Mouse (Mus musculus) testis, adult 2 months (tissue): Measurements from ENCODE around the gene Krtap7-1. TPM values are rescaled to one million over a fixed set of nuclear protein-coding genes. Genes with fewer than 3 reads are reported as not detected.
A peak's percentile ranks its signal among the peaks of the same experiment; 100 is the strongest.

Experiments used
- H3K27ac ChIP-seq: fragments of 200-500 bp; 2 replicates; pipeline ENCODE4 v1.5.1; 2012; ENCODE audit warnings: low read depth, low read length; ENCODE audit not compliant: control insufficient read depth, insufficient read depth
- H3K27me3 ChIP-seq: fragments of 200-500 bp; 2 replicates; pipeline ENCODE4 v1.6.1; 2012; ENCODE audit warnings: mild to moderate bottlenecking, low read length, moderate library complexity; ENCODE audit not compliant: control insufficient read depth, insufficient read depth
- H3K36me3 ChIP-seq: fragments of 200-500 bp; 2 replicates; pipeline ENCODE4 v1.6.1; 2012; ENCODE audit warnings: mild to moderate bottlenecking, low read length; ENCODE audit not compliant: control insufficient read depth, insufficient read depth
- H3K4me1 ChIP-seq: fragments of 200-500 bp; 2 replicates; pipeline ENCODE4 v1.6.1; 2012; ENCODE audit warnings: low read length; ENCODE audit not compliant: control insufficient read depth, insufficient read depth
- H3K4me3 ChIP-seq: fragments of 200-500 bp; 2 replicates; pipeline ENCODE4 v1.5.1; 2012; ENCODE audit warnings: low read depth, mild to moderate bottlenecking, low read length, moderate library complexity, mixed read lengths; ENCODE audit not compliant: control insufficient read depth
- CTCF ChIP-seq: fragments of 200-500 bp; IDR thresholded peaks from 2 replicates; pipeline ENCODE4 v1.5.1; 2012; ENCODE audit warnings: low read depth, mild to moderate bottlenecking, inconsistent platforms, low read length, moderate library complexity; ENCODE audit not compliant: control insufficient read depth, insufficient read depth, insufficient replicate concordance
- POLR2A ChIP-seq: fragments of 200-500 bp; IDR thresholded peaks from 2 replicates; pipeline ENCODE4 v1.6.1; 2012; ENCODE audit warnings: low read depth, mild to moderate bottlenecking, inconsistent platforms, low read length, moderate library complexity; ENCODE audit not compliant: control insufficient read depth
- polyA plus RNA-seq: library from polyadenylated mRNA; depleted of rRNA; stranded (reverse); fragments of >200 nt; gene quantifications from 2 replicates; pipeline ENCODE4 v1.2.3, GENCODE M21; 2012

The Krtap7-1 gene
- polyA plus RNA-seq, 1 experiment = not detected

DNA sequence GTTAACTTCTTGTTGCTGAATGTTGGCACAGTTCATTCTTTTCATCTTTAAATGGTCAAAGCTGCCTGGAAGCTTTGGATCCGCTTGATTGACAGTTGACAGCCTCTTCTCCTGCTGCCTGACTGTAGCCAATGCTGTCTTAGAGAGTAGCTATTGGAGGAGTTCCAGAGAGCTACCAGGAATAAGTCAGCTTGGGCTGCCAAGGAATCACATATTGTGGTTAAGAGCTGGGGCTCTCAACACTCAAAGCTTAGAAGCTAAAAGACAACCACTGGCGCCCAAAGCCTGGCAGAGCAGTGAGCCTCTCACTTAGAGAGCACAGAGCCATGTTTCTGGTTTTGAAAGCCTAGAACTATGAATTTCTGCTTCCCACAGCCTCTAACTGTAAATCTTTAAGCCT, 12.4 kb upstream of the Krtap7-1 start:
- TF ChIP-seq CTCF (no peak), POLR2A (no peak)

DNA sequence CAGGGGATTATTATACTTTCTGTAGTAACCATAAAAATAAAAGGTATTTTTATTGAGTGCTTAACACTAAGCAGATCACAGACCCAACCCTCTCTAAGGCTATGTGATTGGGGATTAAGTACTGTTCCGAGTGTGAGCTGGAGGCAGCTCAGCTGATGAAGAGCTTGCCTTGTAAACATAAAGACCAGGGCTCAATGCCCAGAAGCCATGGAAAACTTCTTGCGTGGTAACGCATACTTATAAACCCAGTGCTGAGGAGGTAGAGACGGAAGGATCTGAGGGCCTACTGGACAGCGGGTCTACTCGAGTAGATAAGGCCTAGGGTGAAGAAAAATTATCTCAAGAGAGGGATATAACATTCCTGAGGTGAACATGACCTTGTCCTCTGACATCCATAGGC, 12.0 kb upstream of the Krtap7-1 start:
- no peaks in the 10 kb centered on the region for H3K27me3 ChIP-seq

More for the DNA sequence above, 12.4 kb upstream of the Krtap7-1 start:
- Histone ChIP-seq H3K27ac (no peak overlapping the region), H3K4me1 (peaks cover 3% of the 10 kb centered on the region), H3K4me3 (no peak overlapping the region), H3K27me3 (no peaks in the 10 kb centered on the region), H3K36me3 (no peaks in the 10 kb centered on the region)

DNA sequence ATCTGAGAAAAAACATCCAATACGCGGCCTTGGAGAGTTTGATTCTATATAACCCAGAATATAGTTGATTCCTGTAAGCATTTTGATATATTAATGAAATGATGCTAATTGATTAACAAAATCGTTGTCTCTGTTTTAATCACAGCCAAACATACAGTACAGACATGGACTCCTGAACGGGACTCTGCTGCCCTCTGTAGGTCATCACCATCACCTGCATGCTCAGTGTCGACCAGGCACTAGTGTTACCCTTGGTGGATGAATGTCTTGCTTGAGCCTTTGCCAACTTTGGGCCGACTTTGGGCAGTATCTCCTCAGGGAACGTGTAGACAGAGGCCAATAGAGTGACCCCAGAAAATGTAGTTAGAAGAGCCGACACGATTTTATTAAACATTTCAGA, 9.5 kb upstream of the Krtap7-1 start:
- TF ChIP-seq CTCF = peak; percentile 86; the same call in 1 of the 2 replicates
- TF ChIP-seq POLR2A = no peak
- Histone ChIP-seq H3K27ac (no peak overlapping the region), H3K4me3 (no peak overlapping the region), H3K4me1 (peaks cover 2% of the 10 kb centered on the region; the same call in 1 of the 2 replicates), H3K27me3 (0 out of 2 replicates have a peak, but pooled peaks cover 1% of the 10 kb centered on the region), H3K36me3 (no peaks in the 10 kb centered on the region)

More for the DNA sequence above, 12.0 kb upstream of the Krtap7-1 start:
- Histone ChIP-seq H3K4me1 (peaks cover 3% of the 10 kb centered on the region), H3K36me3 (no peaks in the 10 kb centered on the region), H3K4me3 (no peak overlapping the region), H3K27ac (no peak overlapping the region)
- TF ChIP-seq CTCF = no peak
- no peak for TF ChIP-seq POLR2A

DNA sequence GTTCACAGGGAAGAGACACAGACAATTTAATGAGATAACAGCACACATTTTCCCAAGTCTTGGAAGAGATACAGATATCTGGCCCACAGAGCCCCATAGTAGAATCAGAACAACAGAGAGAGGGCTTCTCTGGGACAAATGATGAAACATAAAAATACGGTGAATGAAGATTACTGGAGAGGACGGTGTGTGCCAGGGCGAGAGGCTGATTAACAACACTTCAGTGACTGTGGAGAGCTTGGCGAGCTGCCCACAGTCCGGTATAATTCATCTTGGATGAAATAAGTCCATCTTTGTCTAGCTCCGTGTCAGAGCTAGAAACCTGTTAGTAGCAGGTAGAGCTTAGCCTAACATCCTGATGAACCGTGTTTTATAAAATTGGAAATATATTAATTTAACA, 5.3 kb upstream of the Krtap7-1 start:
- H3K27me3 ChIP-seq = 0 out of 2 replicates have a peak, but pooled peaks cover 4% of the 10 kb centered on the region
- TF ChIP-seq CTCF (no peak), POLR2A (no peak)
- H3K4me1 ChIP-seq = peaks cover 5% of the 10 kb centered on the region
- H3K4me3 ChIP-seq = no peak overlapping the region
- no peaks in the 10 kb centered on the region for H3K36me3 ChIP-seq
- no peak overlapping the region for H3K27ac ChIP-seq

DNA sequence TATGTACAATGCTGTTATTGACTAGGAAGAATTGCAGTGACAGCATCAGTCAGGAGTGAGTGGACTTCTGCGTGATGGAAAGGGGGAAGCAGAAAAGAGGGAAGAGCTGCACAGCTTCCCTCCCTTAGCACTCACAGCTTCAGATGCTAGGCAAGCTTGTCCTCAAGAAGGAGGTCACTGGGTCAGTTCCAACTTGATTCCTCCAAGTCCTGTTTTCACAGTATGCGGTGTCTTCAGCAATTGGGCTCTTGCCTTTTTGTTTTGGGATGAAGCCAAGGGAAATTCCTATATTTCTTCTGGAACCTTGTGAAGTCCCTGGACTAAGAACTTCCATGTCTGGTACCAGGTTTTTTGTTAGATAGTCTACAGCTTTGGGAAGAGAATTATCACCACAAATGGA, 4.6 kb downstream of the Krtap7-1 start:
- no peaks in the 10 kb centered on the region for H3K4me1 ChIP-seq
- no peak overlapping the region for H3K27ac ChIP-seq
- H3K4me3 ChIP-seq = no peak overlapping the region
- H3K36me3 ChIP-seq = no peaks in the 10 kb centered on the region
- no peak for TF ChIP-seq POLR2A
- no peak for TF ChIP-seq CTCF
- no peaks in the 10 kb centered on the region for H3K27me3 ChIP-seq

DNA sequence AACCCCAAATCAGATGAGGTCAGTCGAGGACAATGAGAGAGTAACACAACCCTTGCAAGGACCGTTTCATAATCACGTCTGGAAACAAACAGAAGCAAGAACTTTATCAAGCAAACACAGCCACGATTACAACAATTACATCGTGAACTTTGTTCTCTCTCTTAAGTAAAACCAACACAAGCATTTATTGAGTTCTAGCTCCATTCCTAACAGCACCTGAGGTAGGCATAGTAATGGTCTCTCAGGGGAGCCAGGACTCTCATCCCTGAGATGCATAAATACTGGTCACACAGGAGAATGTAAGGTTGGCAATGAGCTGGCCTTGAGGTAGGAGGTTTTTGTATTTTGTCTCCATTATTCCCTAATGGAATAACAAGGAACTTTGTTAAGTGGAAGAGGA, 6.3 kb downstream of the Krtap7-1 start:
- Histone ChIP-seq H3K4me3 (no peak overlapping the region), H3K27ac (no peak overlapping the region), H3K4me1 (no peaks in the 10 kb centered on the region), H3K27me3 (no peaks in the 10 kb centered on the region), H3K36me3 (no peaks in the 10 kb centered on the region)
- TF ChIP-seq CTCF = no peak
- TF ChIP-seq POLR2A = no peak

DNA sequence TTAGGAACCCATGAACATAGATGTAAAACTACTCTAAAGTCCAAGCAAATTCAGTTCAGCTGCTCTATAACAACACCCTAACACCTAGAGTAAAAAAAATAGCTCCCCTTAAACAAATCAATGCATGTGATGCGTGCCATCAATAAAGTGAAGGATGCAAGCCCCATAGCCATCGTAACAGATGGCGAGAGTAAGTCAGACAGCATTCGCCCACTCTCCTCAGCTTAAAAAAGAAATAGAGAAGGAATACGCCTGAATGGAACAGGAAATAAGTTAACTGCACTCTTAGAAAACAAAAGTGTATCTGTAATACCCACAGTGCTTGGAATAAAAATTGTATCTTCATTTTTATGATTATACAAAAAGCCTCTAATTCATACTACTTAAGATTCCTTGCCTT, 11.1 kb downstream of the Krtap7-1 start:
- H3K27me3 ChIP-seq = no peaks in the 10 kb centered on the region
- TF ChIP-seq CTCF (no peak), POLR2A (no peak)
- no peak overlapping the region for H3K4me3 ChIP-seq
- H3K36me3 ChIP-seq = no peaks in the 10 kb centered on the region
- no peaks in the 10 kb centered on the region for H3K4me1 ChIP-seq
- H3K27ac ChIP-seq = no peak overlapping the region
